Mouse (Mus musculus) cerebellum, adult 2 months (tissue): ENCODE measurements around the gene Ppl.

Experiments
- CTCF ChIP-seq: fragments of 200-500 bp; IDR thresholded peaks from 2 replicates; pipeline ENCODE4 v1.5.1; 2011; ENCODE audit warnings: low read depth, mild to moderate bottlenecking, control low read depth, low read length, moderate library complexity, borderline replicate concordance; ENCODE audit not compliant: insufficient read depth
- POLR2A ChIP-seq: fragments of 200-500 bp; IDR thresholded peaks from 2 replicates; pipeline ENCODE4 v1.6.1; 2011; ENCODE audit warnings: low read length, control low read depth, borderline replicate concordance; ENCODE audit not compliant: insufficient read depth

- TF ChIP-seq POLR2A (no peak), CTCF (no peak)
These were observed 35.7 kb downstream of the Ppl start for GRCm38 (mm10) chr16:5096504-5096903.
